Mouse (Mus musculus): Measurements from ENCODE around the gene Ptpn3.

GRCm38 (mm10) chr4:57263061-57263685, 38.5 kb downstream of the Ptpn3 start:
- TF ChIP-seq CTCF (IDR thresholded peaks at IDR 0.05; ENCODE audit: low read depth) (peak; percentile 49; the same call in 1 of the 2 replicates), EP300 (IDR thresholded peaks at IDR 0.05; ENCODE audit: low read depth) (no peak)
